Mouse (Mus musculus) embryonic facial prominence, embryonic 10.5 days (tissue): ENCODE results near the gene Cdc14b. TPM values are rescaled to one million over a fixed set of nuclear protein-coding genes. Genes with fewer than 3 reads are reported as not detected.
A peak's percentile ranks its signal among the peaks of the same experiment; 100 is the strongest.

ENCODE experiments used
- DNase-seq: peaks from one replicate; pipeline ENCODE4 v3.0.0-alpha.2; 2017; ENCODE audit warnings: low spot score
- H3K27ac ChIP-seq: fragments of 300-500 bp; sonication (generic); replicated peaks from 2 replicates; pipeline ENCODE4 v1.5.1; 2016; ENCODE audit warnings: mild to moderate bottlenecking
- H3K27me3 ChIP-seq: fragments of 300-500 bp; sonication (generic); replicated peaks from 2 replicates; pipeline ENCODE4 v1.6.1; 2016; ENCODE audit warnings: low read depth, mild to moderate bottlenecking; ENCODE audit not compliant: poor library complexity, severe bottlenecking
- H3K36me3 ChIP-seq: fragments of 300-500 bp; sonication (generic); replicated peaks from 2 replicates; pipeline ENCODE4 v1.6.1; 2016; ENCODE audit warnings: mild to moderate bottlenecking, moderate library complexity
- H3K4me1 ChIP-seq: fragments of 300-500 bp; sonication (generic); 2 replicates; pipeline ENCODE4 v1.6.1; 2016
- H3K4me3 ChIP-seq: fragments of 300-500 bp; sonication (generic); 2 replicates; pipeline ENCODE4 v1.5.1; 2016; ENCODE audit warnings: mild to moderate bottlenecking, moderate library complexity
- H3K9me3 ChIP-seq: fragments of 300-500 bp; sonication (generic); 2 replicates; pipeline ENCODE4 v1.6.1; 2016; ENCODE audit warnings: mild to moderate bottlenecking
- WGBS: fragments of 180-500 bp; shearing (Covaris S2); methylation state at CpG from one replicate; pipeline ENCODE4 v1.1.7; 2016; 5-methylcytosine and 5-hydroxymethylcytosine counted together
- polyA plus RNA-seq: library from polyadenylated mRNA; unstranded; fragments of >200 nt; fragmentation: Nextera tagmentation; extraction: Ambion mirVana; gene quantifications from 2 replicates; pipeline ENCODE4 v1.2.1, GENCODE M21; 2016

The Cdc14b gene
- polyA plus RNA-seq, 1 experiment from 2014 or later = 28.4 TPM

DNA sequence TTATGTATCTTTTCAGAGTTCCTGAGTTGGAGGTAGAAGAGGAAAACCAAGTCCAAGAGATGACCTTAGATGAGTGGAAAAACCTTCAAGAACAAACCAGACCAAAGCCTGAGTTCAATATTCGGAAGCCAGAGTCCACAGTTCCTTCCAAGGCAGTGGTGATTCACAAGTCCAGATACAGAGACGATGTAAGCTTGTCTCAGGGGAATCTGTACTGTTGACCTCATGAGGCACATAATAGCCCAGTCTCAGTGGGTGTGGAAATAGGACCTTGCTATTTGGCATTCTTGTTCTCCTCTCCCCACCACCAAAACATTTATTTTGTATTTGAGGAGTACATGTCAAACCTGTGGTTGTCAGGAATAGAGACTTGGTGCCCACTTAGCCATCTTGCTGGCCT lies 93.0 kb downstream of the Cdc14b start:
- WGBS = 86% methylated on average over 2 of the region's 2 CpGs
- no peak for DNase-seq
- H3K9me3 ChIP-seq = no peaks in the 10 kb centered on the region
- peaks cover 62% of the 10 kb centered on the region for H3K36me3 ChIP-seq
- H3K4me3 ChIP-seq = no peak overlapping the region
- H3K27ac ChIP-seq = no peak overlapping the region
- H3K4me1 ChIP-seq = peaks cover 8% of the 10 kb centered on the region
- no peaks in the 10 kb centered on the region for H3K27me3 ChIP-seq

DNA sequence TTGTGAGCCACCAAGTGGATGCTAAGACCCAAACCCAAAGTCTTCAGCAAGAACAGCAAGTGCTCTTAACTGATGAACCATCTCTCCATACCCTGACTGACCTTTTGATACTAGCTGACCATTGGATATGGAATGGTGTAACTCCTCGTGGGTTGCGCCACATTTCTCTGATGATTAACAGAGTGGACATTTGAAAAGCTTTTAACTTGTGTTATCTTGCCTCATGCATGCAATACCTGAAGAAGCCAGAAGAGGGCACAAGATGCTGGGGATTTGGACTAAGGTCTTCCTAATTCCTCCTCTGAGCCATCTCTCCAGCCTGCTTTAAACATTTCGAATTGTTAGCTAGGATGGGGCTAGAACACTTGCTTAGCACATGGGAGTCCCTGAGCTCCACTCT lies 94.2 kb downstream of the Cdc14b start:
- peaks cover 56% of the 10 kb centered on the region for H3K36me3 ChIP-seq
- no peak overlapping the region for H3K27ac ChIP-seq
- H3K4me3 ChIP-seq = no peak overlapping the region
- no peaks in the 10 kb centered on the region for H3K9me3 ChIP-seq
- 90% methylated on average over 3 of the region's 3 CpGs for WGBS
- peaks cover 8% of the 10 kb centered on the region for H3K4me1 ChIP-seq
- DNase-seq = peak; percentile 44
- H3K27me3 ChIP-seq = no peaks in the 10 kb centered on the region

DNA sequence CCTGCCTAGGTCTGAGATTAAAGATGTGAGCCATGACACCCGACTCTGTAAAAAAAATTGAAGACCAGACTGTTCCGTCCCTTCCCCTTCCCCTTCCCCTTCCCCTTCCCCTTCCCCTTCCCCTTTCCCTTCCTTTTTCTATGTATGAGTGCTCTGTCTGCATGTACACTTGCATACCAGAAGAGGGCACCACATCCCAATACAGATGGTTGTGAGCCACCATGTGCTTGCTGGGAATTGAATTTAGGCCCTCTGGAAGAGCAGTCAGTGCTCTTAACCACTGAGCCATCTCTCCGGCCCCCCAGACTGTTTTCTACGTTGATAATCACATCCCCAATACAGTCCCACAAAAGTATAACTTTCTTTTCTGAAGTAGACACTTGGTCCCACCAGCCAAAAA lies 94.8 kb downstream of the Cdc14b start:
- WGBS = 86% methylated on average over 4 of the region's 4 CpGs
- Histone ChIP-seq H3K4me3 (no peak overlapping the region), H3K4me1 (peaks cover 8% of the 10 kb centered on the region), H3K9me3 (no peaks in the 10 kb centered on the region), H3K27ac (no peak overlapping the region), H3K36me3 (peaks cover 50% of the 10 kb centered on the region), H3K27me3 (no peaks in the 10 kb centered on the region)
- DNase-seq = no peak

DNA sequence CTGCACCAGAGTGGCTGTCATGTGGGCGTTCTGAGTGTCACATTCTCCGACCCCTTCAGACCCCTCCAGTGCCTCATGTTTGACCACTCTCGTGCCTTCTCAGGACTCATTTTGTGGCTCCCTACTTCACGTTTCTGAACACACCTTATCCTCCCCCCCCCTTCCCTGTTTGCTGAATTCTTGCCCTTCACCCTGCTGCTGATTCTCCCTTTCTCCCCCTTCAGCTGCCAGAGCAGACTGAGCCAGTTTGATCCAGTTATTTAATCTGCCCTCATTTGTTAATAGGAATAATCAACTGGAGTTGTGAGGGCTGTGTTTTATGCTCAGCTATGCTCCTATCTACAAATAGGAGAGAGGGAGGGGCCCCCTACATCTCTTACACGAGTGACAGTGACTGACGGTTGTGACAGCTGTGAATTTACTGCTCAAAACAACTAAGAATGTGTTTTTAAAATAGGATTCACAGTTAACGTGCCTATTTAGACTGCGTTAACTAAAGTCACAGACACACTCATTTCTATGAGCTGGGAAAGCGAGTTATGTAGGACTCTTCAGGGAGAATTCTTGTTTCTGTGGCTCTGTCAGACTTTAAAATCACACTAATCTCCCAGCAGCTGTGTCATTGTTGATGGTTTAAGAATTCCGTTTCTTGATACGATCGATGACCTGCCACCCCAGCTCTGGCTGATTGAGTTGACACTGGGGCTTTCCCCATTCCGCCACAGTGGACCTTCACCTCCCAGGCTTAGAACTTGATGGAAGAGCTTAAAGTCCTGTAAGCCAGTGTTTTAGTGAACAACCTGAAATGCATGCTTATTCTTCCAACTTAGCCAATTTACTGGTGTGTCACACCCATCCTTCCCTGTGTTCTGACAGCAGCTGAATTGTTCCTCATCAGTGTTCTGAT lies 96.1 kb downstream of the Cdc14b start:
- WGBS = 72% methylated on average over 13 of the region's 13 CpGs
- H3K9me3 ChIP-seq = no peaks in the 10 kb centered on the region
- no peak overlapping the region for H3K4me3 ChIP-seq
- H3K36me3 ChIP-seq = peaks cover 48% of the 10 kb centered on the region
- DNase-seq = no peak
- no peaks in the 10 kb centered on the region for H3K27me3 ChIP-seq
- no peak overlapping the region for H3K27ac ChIP-seq
- peaks cover 8% of the 10 kb centered on the region for H3K4me1 ChIP-seq

DNA sequence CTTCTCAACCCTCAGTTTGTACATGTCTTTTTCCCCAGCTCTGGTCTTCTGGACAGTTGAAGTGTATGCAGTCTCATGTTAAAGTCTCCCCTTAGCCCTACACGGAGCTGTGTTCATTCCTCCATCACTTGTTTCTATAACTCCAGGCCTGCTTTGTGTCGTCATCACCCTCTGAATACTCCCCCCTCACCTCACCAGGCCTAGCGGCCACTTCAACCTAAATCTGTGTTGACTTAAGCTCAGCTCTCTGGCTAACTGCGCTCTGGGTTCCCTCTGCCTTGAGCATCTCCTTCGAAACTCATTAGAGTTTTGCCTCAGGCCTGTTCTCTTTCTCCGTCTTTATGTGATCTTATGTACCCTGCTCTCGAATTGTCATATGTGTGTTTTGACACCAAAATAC lies 97.1 kb downstream of the Cdc14b start:
- Histone ChIP-seq H3K4me1 (peaks cover 8% of the 10 kb centered on the region), H3K36me3 (peaks cover 51% of the 10 kb centered on the region), H3K27me3 (no peaks in the 10 kb centered on the region), H3K27ac (no peak overlapping the region), H3K9me3 (peaks cover 2% of the 10 kb centered on the region; the same call in 1 of the 2 replicates), H3K4me3 (no peak overlapping the region)
- DNase-seq = no peak
- 72% methylated on average over 7 of the region's 7 CpGs for WGBS

DNA sequence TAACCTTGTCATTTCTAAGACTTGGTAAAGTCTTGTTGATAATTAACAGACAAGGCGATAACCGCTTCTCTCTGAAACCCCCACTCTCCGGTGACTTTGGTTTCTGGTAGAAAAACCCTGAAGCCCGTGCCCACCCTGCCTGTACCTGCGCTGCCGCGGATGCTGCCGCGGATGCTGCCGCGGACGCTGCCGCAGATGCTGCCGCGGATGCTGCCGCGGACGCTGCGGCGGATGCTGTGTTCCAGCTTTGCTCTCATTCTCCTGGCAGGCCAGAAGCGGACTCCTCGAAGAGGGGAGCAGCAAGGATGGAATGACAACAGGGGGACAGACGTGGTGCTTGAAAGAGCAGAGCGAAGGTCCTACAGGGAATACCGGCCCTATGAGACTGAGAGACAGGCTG lies 105.3 kb downstream of the Cdc14b start:
- Histone ChIP-seq H3K36me3 (peaks cover 87% of the 10 kb centered on the region), H3K27me3 (no peaks in the 10 kb centered on the region), H3K9me3 (peaks cover 58% of the 10 kb centered on the region), H3K4me1 (no peaks in the 10 kb centered on the region), H3K27ac (no peak overlapping the region), H3K4me3 (no peak overlapping the region)
- 96% methylated on average over 25 of the region's 25 CpGs for WGBS
- no peak for DNase-seq

DNA sequence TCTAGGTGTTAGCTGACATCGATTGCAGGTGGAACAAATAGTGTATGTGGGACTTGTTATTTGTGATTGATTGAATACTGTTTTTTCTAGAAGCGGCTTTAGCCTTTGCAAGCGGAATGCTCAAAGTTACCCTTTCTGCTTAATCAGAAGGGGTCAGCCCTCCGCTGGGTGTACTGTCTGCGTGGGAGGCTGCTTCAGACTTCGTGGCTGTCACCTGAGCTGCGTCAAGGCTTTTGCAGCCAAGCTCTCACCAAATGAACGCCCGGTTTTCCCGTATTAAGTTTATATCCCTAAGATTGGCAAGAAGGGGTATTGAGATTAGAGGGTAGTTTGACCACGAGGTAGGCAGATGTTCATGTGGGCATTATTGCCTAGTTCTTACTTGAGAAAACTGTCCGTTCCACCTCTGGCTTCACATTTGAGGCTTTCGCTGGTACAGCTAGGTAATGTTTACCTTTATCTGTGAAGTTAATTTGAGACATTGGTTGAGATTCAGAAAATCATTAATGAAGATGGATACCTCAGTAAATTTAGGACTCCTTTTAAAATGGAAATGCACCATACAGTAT lies 111.9 kb downstream of the Cdc14b start:
- Histone ChIP-seq H3K9me3 (peaks cover 11% of the 10 kb centered on the region; the same call in 1 of the 2 replicates), H3K36me3 (peaks cover 26% of the 10 kb centered on the region), H3K27ac (no peak overlapping the region), H3K27me3 (peaks cover 31% of the 10 kb centered on the region), H3K4me3 (peak overlapping the region; percentile 85), H3K4me1 (peaks cover 24% of the 10 kb centered on the region)
- DNase-seq = peak; percentile 22
- 27% methylated on average over 13 of the region's 13 CpGs for WGBS

DNA sequence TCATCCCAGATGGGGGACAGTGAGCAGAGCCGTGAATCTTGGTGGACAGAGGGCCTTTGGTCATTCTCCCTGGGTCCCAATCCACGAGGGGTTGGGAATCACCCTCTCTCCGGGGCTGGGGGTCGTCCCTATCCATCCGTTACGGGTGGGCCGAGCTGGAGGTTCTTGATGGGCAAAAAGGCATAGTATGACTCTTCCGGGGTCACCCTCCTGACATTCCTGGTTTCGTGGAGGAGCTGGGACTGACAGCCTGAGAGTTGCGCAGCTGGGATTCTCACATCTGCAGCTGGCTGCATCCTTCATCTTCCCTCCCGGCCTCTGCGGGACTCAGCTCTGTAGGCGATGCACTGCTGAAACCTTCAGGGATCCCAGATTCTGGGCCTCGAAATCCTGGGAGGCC lies 112.5 kb downstream of the Cdc14b start:
- peak; percentile 53 for DNase-seq
- WGBS = 3% methylated on average over 14 of the region's 14 CpGs
- Histone ChIP-seq H3K27ac (peak overlapping the region; percentile 87; the same call in 1 of the 2 replicates), H3K9me3 (peaks cover 10% of the 10 kb centered on the region; the same call in 1 of the 2 replicates), H3K27me3 (peaks cover 31% of the 10 kb centered on the region), H3K4me1 (peaks cover 24% of the 10 kb centered on the region), H3K4me3 (peak overlapping the region; percentile 85), H3K36me3 (peaks cover 23% of the 10 kb centered on the region)

DNA sequence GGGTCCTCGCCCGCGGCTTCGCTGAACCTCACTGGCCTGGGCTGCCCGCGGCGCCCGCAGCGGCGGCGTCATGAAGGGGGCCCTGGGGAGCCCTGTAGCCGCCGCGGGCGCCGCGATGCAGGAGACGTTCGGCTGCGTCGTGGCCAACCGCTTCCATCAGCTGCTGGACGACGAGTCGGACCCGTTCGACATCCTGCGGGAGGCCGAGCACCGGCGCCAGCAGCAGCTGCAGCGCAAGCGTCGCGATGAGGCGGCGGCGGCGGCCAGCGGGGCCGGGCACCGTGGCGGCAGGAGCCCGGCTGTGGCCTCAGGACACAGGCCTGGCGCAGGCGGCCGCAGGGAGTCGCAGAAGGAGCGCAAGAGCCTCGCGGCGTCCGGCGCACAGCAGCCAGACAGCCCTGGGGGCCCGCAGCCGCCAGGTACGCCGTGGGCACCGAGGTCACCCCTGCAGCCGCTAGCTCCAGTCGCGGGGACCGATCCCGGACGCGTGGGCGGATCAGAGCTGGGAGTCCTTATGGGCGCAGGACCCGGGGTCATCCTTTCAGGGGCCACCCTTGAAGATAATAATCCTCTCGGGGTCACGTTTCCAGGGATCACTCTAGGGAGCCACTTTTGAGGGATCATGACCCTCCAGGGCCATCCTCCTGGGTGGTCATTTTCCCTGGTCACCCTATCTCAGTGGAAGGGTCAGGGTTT lies 113.0 kb downstream of the Cdc14b start:
- H3K27ac ChIP-seq = peak overlapping the region; percentile 87
- WGBS = under 1% methylated on average over 71 of the region's 71 CpGs
- DNase-seq = no peak

DNA sequence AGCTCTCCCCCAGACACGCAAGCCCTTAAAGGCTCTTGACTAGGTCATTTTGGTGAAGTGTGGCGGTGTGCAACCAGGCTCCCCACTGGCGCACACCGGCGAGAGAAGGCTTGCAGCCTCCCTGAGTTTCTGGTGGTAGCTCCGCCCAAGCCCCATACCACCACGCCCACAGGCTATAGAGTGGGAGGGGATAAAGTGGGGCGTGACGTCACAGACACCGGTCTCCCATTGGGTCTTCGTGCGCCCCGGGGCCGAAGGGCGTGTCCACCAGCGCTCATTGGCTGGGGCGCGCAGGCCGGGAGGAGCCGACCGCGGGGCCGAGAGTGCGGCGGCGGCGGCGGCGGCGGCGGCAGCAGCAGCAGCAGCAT lies 113.6 kb downstream of the Cdc14b start, which contains the start of gene Habp4:
Gene Habp4 (plus strand): TSS at position 277 of the 368 bp plus-strand sequence.
- Histone ChIP-seq H3K4me3 (peak within 1 kb of the TSS; percentile 85), H3K27ac (peak within 1 kb of the TSS; percentile 87), H3K9me3 (no peaks in the 10 kb centered on the region; the same call in 1 of the 2 replicates), H3K36me3 (peaks cover 12% of the 10 kb centered on the region), H3K27me3 (peaks cover 31% of the 10 kb centered on the region), H3K4me1 (peaks cover 24% of the 10 kb centered on the region)
- under 1% methylated on average over 31 of the region's 31 CpGs for WGBS
- DNase-seq = peak; percentile 99

More for the DNA sequence above, 113.0 kb downstream of the Cdc14b start:
- Histone ChIP-seq H3K27me3 (peaks cover 31% of the 10 kb centered on the region), H3K9me3 (peaks cover 4% of the 10 kb centered on the region; the same call in 1 of the 2 replicates), H3K4me3 (peak overlapping the region; percentile 85), H3K36me3 (peaks cover 17% of the 10 kb centered on the region), H3K4me1 (peaks cover 24% of the 10 kb centered on the region)

DNA sequence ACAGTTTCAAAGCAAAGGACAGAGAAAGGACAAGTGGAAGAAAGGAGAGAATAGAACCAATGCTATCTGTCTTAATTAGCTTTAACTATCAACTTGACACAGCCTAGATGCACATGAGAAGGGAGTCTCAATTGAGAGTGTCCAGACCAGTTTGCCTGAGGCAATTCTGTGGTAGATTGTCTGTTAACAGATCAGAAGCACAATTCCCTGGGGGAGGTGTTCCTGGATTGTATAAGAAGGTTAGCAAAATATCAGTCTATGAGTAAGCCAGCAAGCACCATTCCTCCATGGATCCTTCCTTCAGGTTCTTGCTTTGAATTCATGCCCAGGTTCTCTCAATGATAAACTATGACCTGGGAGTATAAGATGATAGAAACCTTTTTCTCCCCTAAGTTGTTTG lies 118.1 kb downstream of the Cdc14b start:
- H3K4me3 ChIP-seq = no peak overlapping the region
- H3K4me1 ChIP-seq = peaks cover 30% of the 10 kb centered on the region
- DNase-seq = no peak
- H3K27me3 ChIP-seq = peaks cover 13% of the 10 kb centered on the region
- no peaks in the 10 kb centered on the region for H3K9me3 ChIP-seq
- no peak overlapping the region for H3K27ac ChIP-seq
- no peaks in the 10 kb centered on the region for H3K36me3 ChIP-seq

DNA sequence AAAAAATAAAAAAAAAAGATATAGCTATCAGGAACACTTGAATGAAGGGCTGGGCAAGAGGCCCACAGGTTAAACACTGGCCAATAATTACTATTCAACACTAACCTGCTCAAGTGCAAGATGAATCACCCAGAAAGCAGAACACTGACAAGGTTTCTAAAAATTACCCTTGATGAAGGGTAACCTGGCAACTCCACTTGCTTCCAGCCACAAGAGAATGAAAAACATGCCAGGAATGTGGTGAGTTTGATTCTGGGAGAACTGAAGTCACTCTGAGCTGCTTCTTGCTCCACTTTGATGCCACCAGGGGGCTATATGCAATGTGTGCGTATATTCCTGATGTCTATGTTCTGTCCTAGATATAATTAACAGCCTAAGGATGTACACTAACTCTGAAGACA lies 119.9 kb downstream of the Cdc14b start:
- Histone ChIP-seq H3K27ac (peak overlapping the region; percentile 14; the same call in 1 of the 2 replicates), H3K9me3 (no peaks in the 10 kb centered on the region), H3K4me1 (peaks cover 38% of the 10 kb centered on the region), H3K4me3 (no peak overlapping the region), H3K27me3 (peaks cover 5% of the 10 kb centered on the region), H3K36me3 (no peaks in the 10 kb centered on the region; the same call in 1 of the 2 replicates)
- 24% methylated on average over 1 of the region's 1 CpGs for WGBS
- peak; percentile 32 for DNase-seq
